Mouse (Mus musculus) G1E-ER4 (cell line): ENCODE results near the gene Orc1. TPM values are rescaled to one million over a fixed set of nuclear protein-coding genes. Genes with fewer than 3 reads are reported as not detected.

ENCODE experiments used
- GATA1 ChIP-seq: IDR thresholded peaks from one replicate; pipeline ENCODE4 v1.8.0; 2012; ENCODE audit warnings: low read length, inconsistent platforms
- polyA plus RNA-seq: library from polyadenylated mRNA; stranded (reverse); fragments of >175 nt; gene quantifications from 2 replicates; pipeline ENCODE4 v1.2.3, GENCODE M21; 2012

Orc1 gene
- polyA plus RNA-seq, 1 experiment = 19.8 TPM

GRCm38 (mm10) chr4:108627066-108627465 lies 47.8 kb downstream of the Orc1 start:
- TF ChIP-seq GATA1 = no peak

- TF ChIP-seq GATA1 = no peak
Observed at GRCm38 (mm10) chr4:108629363-108629880, 50.2 kb downstream of the Orc1 start.

GRCm38 (mm10) chr4:108630096-108630495 lies 50.9 kb downstream of the Orc1 start:
- no peak for TF ChIP-seq GATA1

GRCm38 (mm10) chr4:108631616-108632015 lies 52.4 kb downstream of the Orc1 start:
- TF ChIP-seq GATA1 = no peak

GRCm38 (mm10) chr4:108633703-108634102 lies 54.5 kb downstream of the Orc1 start:
- TF ChIP-seq GATA1 = no peak

GRCm38 (mm10) chr4:108634696-108635095 lies 55.5 kb downstream of the Orc1 start:
- no peak for TF ChIP-seq GATA1

GRCm38 (mm10) chr4:108635101-108635500 lies 55.9 kb downstream of the Orc1 start:
- TF ChIP-seq GATA1 = no peak

GRCm38 (mm10) chr4:108637721-108638120 lies 58.5 kb downstream of the Orc1 start:
- no peak for TF ChIP-seq GATA1

- no peak for TF ChIP-seq GATA1
Observed at GRCm38 (mm10) chr4:108638752-108639151, 59.5 kb downstream of the Orc1 start.

- no peak for TF ChIP-seq GATA1
Observed at GRCm38 (mm10) chr4:108664407-108664806, 85.2 kb downstream of the Orc1 start.

Other genes with a start within 250 kb of the Orc1 start
- not detected in 2 replicates for gene Shisal2a, start 196.1 kb upstream of the Orc1 start, polyA plus RNA-seq
- not detected in 2 replicates for gene Gpx7, start 172.5 kb upstream of the Orc1 start, polyA plus RNA-seq
- gene Tut4, start 120.0 kb upstream of the Orc1 start, polyA plus RNA-seq = 33.4 and 35.9 TPM in 2 replicates
- gene Prpf38a, start 87 bp upstream of the Orc1 start, polyA plus RNA-seq = 2.9 and 5.9 TPM in 2 replicates
- 86.1 and 94.6 TPM in 2 replicates for gene Cc2d1b, start 40.5 kb downstream of the Orc1 start, polyA plus RNA-seq
- not detected in 2 replicates for gene 3110021N24Rik, start 140.2 kb downstream of the Orc1 start, polyA plus RNA-seq
- gene Zfyve9, start 201.4 kb downstream of the Orc1 start, polyA plus RNA-seq = not detected in 2 replicates